Mouse (Mus musculus) large intestine, adult 2 months (tissue): Measurements from ENCODE around the gene Samd11. TPM values are rescaled to one million over a fixed set of nuclear protein-coding genes. Genes with fewer than 3 reads are reported as not detected.
A peak's percentile ranks its signal among the peaks of the same experiment; 100 is the strongest.

Experiments
- DNase-seq: peaks from one replicate; pipeline ENCODE4 v3.0.0-alpha.2; 2012; ENCODE audit warnings: low read depth, low spot score
- WGBS: fragments of 180-500 bp; shearing (Covaris S2); methylation state at CpG from one replicate; pipeline ENCODE4 v1.1.7; 2018; 5-methylcytosine and 5-hydroxymethylcytosine counted together
- polyA plus RNA-seq: library from polyadenylated mRNA; depleted of rRNA; stranded (reverse); fragments of >200 nt; gene quantifications from 2 replicates; pipeline ENCODE4 v1.2.3, GENCODE M21; 2012; rRNA removed

The Samd11 gene
- 0.06 and 0.30 TPM in 2 replicates for polyA plus RNA-seq

DNA sequence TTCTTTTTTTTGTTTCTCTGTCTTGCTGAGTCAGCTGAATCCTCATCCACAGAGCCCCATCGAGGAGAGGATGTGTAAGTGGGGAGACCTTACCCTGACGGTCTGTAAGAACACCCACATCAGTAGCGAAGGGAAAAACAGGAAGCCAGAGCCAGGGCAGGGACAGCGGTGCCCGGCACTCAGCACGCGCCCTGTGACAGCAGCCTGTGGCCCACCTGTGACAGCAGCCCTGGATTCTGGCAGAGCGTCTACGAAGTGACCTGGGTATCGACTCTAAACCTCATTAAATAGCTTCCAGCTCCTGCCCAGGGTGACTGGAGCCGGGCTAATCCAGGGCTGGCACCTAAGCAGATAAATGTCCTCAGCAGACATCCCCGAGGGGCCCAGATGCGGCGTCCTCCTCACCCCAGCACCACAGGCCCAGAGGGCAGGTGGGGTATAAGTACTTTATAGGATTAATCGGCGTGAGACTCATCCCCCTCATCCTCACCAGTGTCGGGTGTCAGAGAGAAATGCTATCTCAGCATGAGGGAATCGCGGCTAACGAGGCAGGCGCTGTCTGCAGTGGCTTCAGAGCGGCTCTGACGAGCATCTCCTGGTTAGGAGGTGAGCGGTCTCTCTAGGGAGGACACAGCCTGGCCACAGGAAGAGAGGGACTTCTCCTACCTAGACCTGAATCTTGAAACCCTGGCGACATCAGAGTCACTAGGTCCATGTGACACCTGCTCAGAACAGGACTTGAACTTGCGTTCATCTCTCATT lies at the start of gene Samd11:
Samd11 (minus strand) TSS at position 580 of the 762 bp plus-strand sequence.
- no peak for DNase-seq
- WGBS = 20% methylated on average over 26 of the region's 26 CpGs

DNA sequence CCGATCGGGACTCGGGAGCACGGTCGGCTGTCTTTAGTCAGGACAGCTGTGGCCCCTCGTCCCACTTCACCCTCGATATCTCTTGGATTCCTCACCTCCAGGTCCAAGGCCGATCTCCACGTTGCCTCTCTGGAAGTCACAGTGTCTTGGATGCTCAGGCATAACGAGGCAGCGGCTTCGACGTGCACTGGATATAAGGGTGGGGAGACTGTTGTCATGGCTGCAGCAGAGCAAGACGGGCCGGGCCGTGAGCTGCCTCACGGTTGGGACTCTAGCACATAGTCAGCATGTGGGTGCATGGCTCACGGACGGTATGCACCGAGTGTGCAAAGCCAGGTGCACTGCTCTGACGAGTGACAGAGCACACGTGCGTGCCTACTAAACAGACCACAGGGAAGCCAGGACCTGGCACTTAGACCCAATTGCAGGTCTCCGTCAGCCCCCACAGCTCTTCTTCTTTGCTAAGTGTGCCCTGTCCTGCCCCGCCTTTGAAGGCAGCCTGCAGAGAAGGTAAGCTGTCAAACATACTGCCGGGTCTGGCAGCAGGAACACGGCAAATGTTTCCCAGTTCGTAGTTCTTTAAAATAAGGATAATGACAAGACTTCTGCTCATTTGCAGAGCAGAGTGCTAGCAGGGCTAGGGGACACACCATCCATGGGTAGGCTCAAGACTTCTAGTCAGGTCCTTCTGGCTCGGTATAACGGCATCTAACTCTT lies 938 bp downstream of the Samd11 start:
- no peak for DNase-seq
- 8% methylated on average over 30 of the region's 30 CpGs for WGBS

- WGBS = 53% methylated on average over 7 of the region's 7 CpGs
- DNase-seq = no peak
These were observed 2.4 kb downstream of the Samd11 start for GRCm38 (mm10) chr4:156253043-156253442.

DNA sequence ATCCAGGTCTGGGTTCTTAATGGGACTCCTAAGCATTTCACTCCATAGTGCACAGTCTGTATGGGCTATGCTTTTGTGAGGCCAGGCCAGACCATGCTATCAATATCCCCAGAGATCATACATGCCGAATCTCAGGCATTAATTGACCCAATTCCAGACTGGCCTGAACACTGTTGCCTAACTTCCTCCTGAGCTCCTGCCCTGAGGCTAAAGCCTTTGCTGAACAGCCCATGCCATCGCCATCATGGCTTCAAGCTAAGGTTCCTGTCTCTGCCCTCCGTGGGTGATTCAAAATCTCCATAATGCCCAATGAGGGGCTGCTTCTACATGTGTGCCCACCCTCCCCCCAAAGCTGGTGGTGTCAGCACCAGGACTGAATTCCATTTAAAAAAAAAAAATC lies 2.8 kb downstream of the Samd11 start:
- DNase-seq = no peak
- WGBS = 37% methylated on average over 3 of the region's 3 CpGs

- WGBS = 31% methylated on average over 7 of the region's 7 CpGs
- no peak for DNase-seq
These were observed 3.3 kb downstream of the Samd11 start for GRCm38 (mm10) chr4:156252140-156252539.

- DNase-seq = no peak
- 62% methylated on average over 8 of the region's 8 CpGs for WGBS
These were observed 4.4 kb downstream of the Samd11 start for GRCm38 (mm10) chr4:156251081-156251480.

DNA sequence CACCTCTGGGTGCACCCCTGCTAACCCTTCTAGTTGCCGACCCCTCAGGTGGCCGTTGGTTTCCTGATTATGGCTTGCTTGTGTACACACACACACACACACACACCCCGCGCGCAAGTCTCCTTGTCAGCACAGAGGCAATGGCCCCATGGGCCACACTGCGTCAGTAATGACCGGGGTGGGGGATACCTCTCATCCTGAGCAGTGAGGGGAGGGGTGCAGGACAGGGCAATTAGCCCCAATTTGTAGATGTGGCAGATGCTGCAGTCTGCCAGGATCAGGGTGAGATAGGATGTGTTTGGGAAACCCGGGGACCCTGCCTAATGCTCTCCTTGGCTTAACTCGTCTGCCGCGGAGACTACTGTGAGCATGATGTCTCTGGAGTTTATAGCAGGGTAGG lies 5.9 kb downstream of the Samd11 start:
- 45% methylated on average over 11 of the region's 11 CpGs for WGBS
- no peak for DNase-seq

GRCm38 (mm10) chr4:156236651-156237447 lies 18.6 kb downstream of the Samd11 start:
- 19% methylated on average over 58 of the region's 60 CpGs for WGBS
- DNase-seq = no peak

- DNase-seq = peak; percentile 67
- WGBS = under 1% methylated on average over 89 of the region's 90 CpGs
These were observed 19.5 kb downstream of the Samd11 start, which contains the start of gene Noc2l for GRCm38 (mm10) chr4:156235808-156236533. TSS of gene Noc2l (plus strand) at chr4:156236010.

DNA sequence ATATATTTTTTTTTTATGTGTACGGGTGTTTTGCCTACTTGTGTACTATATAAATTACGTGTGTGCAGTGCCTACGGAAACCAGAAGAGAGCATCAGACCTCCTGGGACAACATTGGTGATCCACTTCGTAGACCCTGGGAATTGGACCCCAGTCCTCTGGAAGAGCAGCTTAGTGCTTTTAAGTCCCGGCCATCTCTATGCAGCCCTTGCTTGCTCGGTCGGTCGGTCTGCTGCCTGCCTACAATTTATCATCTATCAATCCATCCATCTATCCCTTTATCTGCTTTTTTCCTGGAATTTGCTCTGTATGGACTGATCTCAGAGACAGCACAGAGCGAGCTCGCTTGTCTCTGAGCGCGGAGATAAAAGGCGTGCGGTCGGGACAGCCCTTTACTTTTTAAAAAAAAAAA lies 20.1 kb downstream of the Samd11 start:
- 1% methylated on average over 15 of the region's 15 CpGs for WGBS
- no peak for DNase-seq

GRCm38 (mm10) chr4:156234701-156235213 lies 20.7 kb downstream of the Samd11 start, which contains the start of gene Plekhn1:
TSS of gene Plekhn1 (minus strand) at chr4:156234857.
- no peak for DNase-seq
- under 1% methylated on average over 48 of the region's 48 CpGs for WGBS

DNA sequence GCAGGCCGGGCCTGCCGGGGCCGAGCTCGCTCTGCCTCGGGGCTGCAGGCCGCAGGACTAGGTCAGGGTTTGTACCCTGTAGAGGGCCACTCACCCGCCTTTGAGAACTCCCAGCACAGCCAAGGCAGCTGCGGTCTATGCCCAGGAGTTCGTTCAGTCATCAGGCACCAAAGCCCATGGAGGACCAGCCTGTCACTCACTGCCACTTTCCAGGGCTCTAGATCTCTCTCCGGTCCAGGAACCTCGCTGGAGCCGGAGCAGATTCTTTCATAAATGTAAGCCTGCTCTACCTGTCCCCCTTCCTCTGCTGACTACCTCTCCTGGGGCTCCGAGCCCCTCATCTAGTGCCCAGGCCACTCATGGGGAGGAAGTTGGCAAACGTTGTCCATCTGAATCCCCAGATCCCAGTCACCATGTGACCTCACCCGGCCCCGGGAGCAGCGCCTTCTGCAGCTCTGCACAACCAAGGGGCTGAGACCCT lies 21.4 kb downstream of the Samd11 start:
- DNase-seq = no peak
- 14% methylated on average over 17 of the region's 17 CpGs for WGBS

DNA sequence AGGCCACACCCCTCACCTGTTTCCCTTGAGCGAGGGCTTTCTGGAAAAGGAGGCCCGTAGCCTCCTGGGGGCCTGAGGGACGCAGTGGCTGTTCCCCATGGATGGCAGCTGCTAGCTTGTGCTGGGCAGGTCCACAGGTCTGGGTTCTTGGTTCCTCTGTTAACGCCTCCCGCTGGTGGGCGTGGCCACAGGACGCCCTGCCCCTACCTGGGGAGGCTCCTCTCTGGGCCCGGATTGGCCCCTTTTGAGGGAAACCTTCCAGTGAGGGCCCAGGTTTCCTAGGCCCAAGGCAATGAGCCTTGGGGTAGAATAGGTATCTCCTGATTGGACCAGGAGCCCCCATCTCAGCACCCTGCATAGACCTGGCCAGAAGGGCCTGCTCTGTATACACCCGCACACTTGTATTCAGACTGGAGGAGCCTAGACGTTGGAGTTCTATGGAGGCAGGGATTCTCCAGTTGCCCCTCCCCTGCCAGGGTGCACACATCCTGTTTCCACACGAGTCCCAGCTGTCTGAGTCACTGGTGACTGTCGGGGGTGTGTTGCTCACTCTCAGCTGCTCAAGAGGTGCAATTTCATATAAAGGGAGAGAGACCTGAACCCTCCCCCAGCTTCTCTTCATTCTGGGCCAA lies 26.9 kb downstream of the Samd11 start:
- 21% methylated on average over 12 of the region's 12 CpGs for WGBS
- no peak for DNase-seq

DNA sequence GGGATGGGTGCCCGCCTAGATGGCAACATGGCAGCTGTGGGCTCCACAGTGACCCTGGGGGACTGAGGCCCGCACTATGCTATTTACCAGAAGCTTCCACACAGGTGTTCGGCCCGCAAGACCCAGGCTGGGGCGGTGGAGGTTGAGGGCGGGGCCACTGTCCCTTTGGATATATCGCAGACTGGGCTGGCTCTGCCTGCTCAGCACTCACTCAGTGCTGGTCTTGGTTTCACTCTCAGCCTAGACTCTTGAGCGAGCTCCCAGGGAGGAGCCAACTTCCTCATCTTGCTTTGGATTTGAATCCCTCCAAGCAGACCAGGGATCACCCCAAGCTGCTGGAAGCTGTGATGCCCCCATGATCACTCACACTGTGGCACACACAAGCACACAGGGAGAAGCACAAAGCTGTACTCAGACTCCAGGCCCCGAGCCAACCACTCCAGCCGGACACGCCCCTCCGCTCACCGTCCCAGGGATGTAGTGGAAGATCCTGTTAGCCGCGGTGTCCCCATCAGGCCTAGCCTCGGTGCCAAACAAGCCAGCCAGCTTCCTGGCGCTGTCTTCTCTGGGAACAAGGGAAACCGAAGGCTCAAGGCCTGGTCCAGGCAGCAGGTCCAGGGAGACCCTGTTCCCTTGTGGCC lies 27.6 kb downstream of the Samd11 start:
- DNase-seq = no peak
- WGBS = 22% methylated on average over 18 of the region's 18 CpGs

GRCm38 (mm10) chr4:156224276-156224675 lies 31.2 kb downstream of the Samd11 start:
- WGBS = 60% methylated on average over 2 of the region's 2 CpGs
- no peak for DNase-seq

DNA sequence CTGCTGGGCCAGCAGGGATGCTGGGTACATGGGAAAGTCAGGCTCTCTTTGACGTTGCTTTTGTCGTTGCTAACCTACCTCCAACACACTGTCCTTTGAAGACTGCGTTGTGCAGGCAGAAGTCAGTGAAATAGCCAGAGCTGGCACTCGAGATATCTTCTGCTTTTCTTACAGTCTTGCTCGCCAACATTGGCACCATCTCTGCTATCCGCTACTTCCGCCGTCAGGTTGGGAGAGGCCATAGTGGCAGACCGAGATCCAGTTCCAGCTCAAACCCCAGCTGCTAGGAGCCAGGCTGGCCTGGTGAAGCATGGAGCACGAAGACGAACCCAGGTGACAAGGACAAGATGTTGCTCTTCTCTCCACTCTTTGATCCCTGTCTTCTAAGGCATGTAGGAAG lies 35.5 kb downstream of the Samd11 start:
- 83% methylated on average over 11 of the region's 11 CpGs for whole genome bisulfite sequencing
- DNase-seq = no peak

- WGBS = 73% methylated on average over 16 of the region's 16 CpGs
These were observed 37.6 kb downstream of the Samd11 start for GRCm38 (mm10) chr4:156217838-156218237.

GRCm38 (mm10) chr4:156217022-156217669 lies 38.3 kb downstream of the Samd11 start:
- no peak for DNase-seq
- whole genome bisulfite sequencing = 82% methylated on average over 16 of the region's 16 CpGs

More at GRCm38 (mm10) chr4:156217838-156218237, 37.6 kb downstream of the Samd11 start:
- DNase-seq = no peak
